ENCODE assay signal across 13 mouse cellular contexts in the genomic region with DNA sequence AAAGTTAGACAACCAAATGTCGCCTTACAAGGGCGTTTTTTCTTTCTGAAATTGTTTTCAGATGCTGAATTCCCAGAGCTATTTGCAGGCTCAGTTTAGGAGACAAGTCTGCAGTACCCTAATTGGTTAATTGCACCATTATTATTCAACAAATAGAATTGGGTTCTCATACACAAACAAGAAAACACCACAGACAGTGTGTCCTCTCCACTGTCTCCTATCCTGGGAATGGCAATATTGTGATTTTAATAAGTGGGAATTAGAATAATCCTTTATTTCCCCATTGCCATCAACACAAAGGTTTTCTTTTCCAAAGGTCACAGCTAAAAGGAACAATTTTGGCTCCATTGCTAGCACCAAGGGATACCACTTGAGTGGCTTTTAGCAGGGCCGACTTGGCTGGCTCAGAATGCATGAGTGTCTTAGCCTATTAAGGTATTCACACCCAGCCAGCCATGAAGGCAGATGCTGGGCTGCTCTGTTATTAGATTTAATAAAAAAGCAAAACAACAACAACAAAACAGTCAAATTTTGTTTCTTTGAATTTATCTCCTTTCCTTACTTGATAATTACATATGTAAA. TPM values are rescaled to one million over a fixed set of nuclear protein-coding genes. Genes with fewer than 3 reads are reported as not detected.
DNase-seq lines count a peak whose midpoint lies in the region; ATAC-seq lines count a peak whose summit lies in the region.
"Had no signal": no experiment of that assay in that cellular context is flagged by ENCODE, and none has a peak within 500 bp of the region (broad histone marks: within the 10 kb centered on the region; RNA-seq: fewer than 3 reads in every experiment).

No protein-coding gene starts in this region.

- peaks cover 15% of the 10 kb centered on the region for H3K27me3 ChIP-seq in forebrain, embryonic 12.5 days
- no peaks in the 10 kb centered on the region for H3K27me3 ChIP-seq in hindbrain, embryonic 16.5 days (replicated peaks; ENCODE audit: control insufficient read depth, insufficient read depth, low read length)
- H3K27me3 ChIP-seq: embryonic facial prominence, embryonic 12.5 days; intestine, embryonic 15.5 days; limb, embryonic 12.5 days had no signal

- peak; percentile 91 for ATAC-seq in forebrain, embryonic 12.5 days (ENCODE audit: low FRiP score)
- ATAC-seq in hindbrain, embryonic 16.5 days, result peak; percentile 94
- ATAC-seq: intestine, embryonic 15.5 days had no signal

- intact Hi-C loops in heart, postnatal 14 days (cut with DNase I), result no loop called here

- no peak overlapping the region for H3K4me2 ChIP-seq in forebrain, embryonic 12.5 days
- H3K4me2 ChIP-seq in hindbrain, embryonic 16.5 days (ENCODE audit: low read length), result no peak overlapping the region
- H3K4me2 ChIP-seq: embryonic facial prominence, embryonic 12.5 days; heart, embryonic 11.5 days; intestine, embryonic 15.5 days; limb, embryonic 12.5 days had no signal

- H3K9ac ChIP-seq in forebrain, embryonic 12.5 days, result no peak overlapping the region
- H3K9ac ChIP-seq in hindbrain, embryonic 16.5 days (ENCODE audit: low read depth, low read length), result no peak overlapping the region
- H3K9ac ChIP-seq: embryonic facial prominence, embryonic 12.5 days; intestine, embryonic 15.5 days; limb, embryonic 12.5 days had no signal

- peaks cover 5% of the 10 kb centered on the region; the same call in 1 of the 2 replicates for H3K4me1 ChIP-seq in forebrain, embryonic 12.5 days
- H3K4me1 ChIP-seq in hindbrain, embryonic 16.5 days (ENCODE audit: control insufficient read depth, insufficient read depth, low read depth, low read length), result no peaks in the 10 kb centered on the region
- H3K4me1 ChIP-seq: embryonic facial prominence, embryonic 12.5 days; intestine, embryonic 15.5 days; limb, embryonic 12.5 days had no signal

- no peaks in the 10 kb centered on the region for H3K36me3 ChIP-seq in forebrain, embryonic 12.5 days (replicated peaks)
- no peaks in the 10 kb centered on the region for H3K36me3 ChIP-seq in hindbrain, embryonic 16.5 days (ENCODE audit: control insufficient read depth, insufficient read depth, low read length)
- H3K36me3 ChIP-seq: embryonic facial prominence, embryonic 12.5 days; intestine, embryonic 15.5 days; limb, embryonic 12.5 days had no signal

- no peak overlapping the region for H3K27ac ChIP-seq in forebrain, embryonic 12.5 days
- no peak overlapping the region for H3K27ac ChIP-seq in hindbrain, embryonic 16.5 days (ENCODE audit: low read depth, low read length)
- H3K27ac ChIP-seq: embryonic facial prominence, embryonic 12.5 days; intestine, embryonic 15.5 days; limb, embryonic 12.5 days had no signal

- whole genome bisulfite sequencing in forebrain, embryonic 12.5 days, result 23% methylated on average over 3 of the region's 3 CpGs
- WGBS in hindbrain, embryonic 16.5 days, result 43% methylated on average over 3 of the region's 3 CpGs

- DNase-seq in layer of hippocampus, postnatal 14 days (ENCODE audit: low spot score in 2 of 2), result peak; percentile 4 to 19
- DNase-seq in layer of hippocampus, adult 11-12 months (ENCODE audit: low spot score), result no peak
- DNase-seq in retina, embryonic 14.5 days (ENCODE audit: low spot score), result peak; percentile 62
- DNase-seq in c-Kit-positive CD71-positive TER-119-positive erythroid progenitor cells, embryonic 14.5 days (ENCODE audit: low spot score), result no peak
- DNase-seq in heart, postnatal 14 days, result no peak
- DNase-seq: lung, adult 18-20 months had no signal

- no peaks in the 10 kb centered on the region for H3K9me3 ChIP-seq in forebrain, embryonic 12.5 days
- H3K9me3 ChIP-seq in hindbrain, embryonic 16.5 days (ENCODE audit: control insufficient read depth, low read length), result no peaks in the 10 kb centered on the region; the same call in 1 of the 2 replicates
- H3K9me3 ChIP-seq: embryonic facial prominence, embryonic 12.5 days; intestine, embryonic 15.5 days; limb, embryonic 12.5 days had no signal

- H3K4me3 ChIP-seq in forebrain, embryonic 12.5 days (replicated peaks), result no peak overlapping the region
- no peak overlapping the region for H3K4me3 ChIP-seq in hindbrain, embryonic 16.5 days (ENCODE audit: low read length)
- H3K4me3 ChIP-seq: embryonic facial prominence, embryonic 12.5 days; intestine, embryonic 15.5 days; limb, embryonic 12.5 days had no signal

RNA-seq across cellular contexts. Expression of gene Luzp2, which starts 53.3 kb away (rescaled TPM):
- 10 to 100 TPM; 61.5 to 65.2 TPM for total RNA-seq in layer of hippocampus, postnatal 14 days (2021)
- 4.3 and 5.2 TPM in 2 replicates for polyA plus RNA-seq in forebrain, embryonic 12.5 days (2016; fragmentation: Nextera tagmentation; extraction: Ambion mirVana)
- 67.1 and 70.6 TPM in 2 replicates for polyA plus RNA-seq in hindbrain, embryonic 16.5 days (2015; fragmentation: Nextera tagmentation; extraction: Ambion mirVana)
- total RNA-seq in heart, postnatal 14 days (2021), result under 1 TPM; 0.14 to 0.17 TPM
- total RNA-seq: megakaryocyte-erythroid progenitor cell, adult 5-6 weeks had no signal

Comparison
In these comparisons a context has a peak if more than half of its experiments do, and no peak if none do; other contexts are left out.
1. DNase-seq: peak in layer of hippocampus, postnatal 14 days (2 of 2) and retina, embryonic 14.5 days (single experiment); none in layer of hippocampus, adult 11-12 months (single experiment), c-Kit-positive CD71-positive TER-119-positive erythroid progenitor cells, embryonic 14.5 days (single experiment) and heart, postnatal 14 days (0 of 2).
2. RNA of gene Luzp2, which starts 53.3 kb away (total RNA-seq): 61.5 to 65.2 TPM in layer of hippocampus, postnatal 14 days; 0.14 to 0.17 TPM in heart, postnatal 14 days; every median in the first group is over 10 times any median in the second.